Mouse (Mus musculus): ENCODE data around the gene Nol3. TPM values are rescaled to one million over a fixed set of nuclear protein-coding genes. Genes with fewer than 3 reads are reported as not detected.

The Nol3 gene
- total and polyA plus RNA-seq, 2 experiments from 2014 or later: 2.6 to 6.9 TPM

DNA sequence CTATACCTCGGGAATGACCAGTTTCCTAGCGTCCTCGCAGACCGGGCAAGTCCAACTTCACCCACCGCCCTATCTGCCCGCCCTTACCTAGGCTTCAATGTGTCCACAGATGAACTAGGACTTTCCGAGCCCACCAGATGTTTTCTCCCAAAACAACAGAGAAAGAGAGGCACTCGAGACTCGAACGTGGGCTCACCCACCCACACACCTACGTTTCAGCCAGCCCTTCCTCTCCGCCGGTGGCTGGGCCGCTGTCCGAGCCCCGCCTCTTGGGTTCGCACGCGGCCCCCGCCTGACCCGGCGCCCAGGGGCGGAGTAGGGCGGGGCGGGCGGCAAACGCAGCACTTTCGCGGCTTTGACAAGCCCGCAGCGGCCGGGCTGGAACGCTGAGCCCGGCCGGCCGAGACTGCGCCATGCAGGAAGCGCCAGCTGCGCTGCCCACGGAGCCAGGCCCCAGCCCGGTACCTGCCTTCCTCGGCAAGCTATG, 6.4 kb upstream of the Nol3 start, which contains the start of gene Hsf4:
Gene Hsf4, plus strand, starts transcription at position 341 of the 487 bp plus-strand sequence.
- under 1% methylated on average over 42 of the region's 42 CpGs for WGBS
- no peak for DNase-seq (ENCODE audit: low spot score)
- Histone ChIP-seq H3K9me3 (ENCODE audit: low read length) (no peaks in the 10 kb centered on the region), H3K4me3 (ENCODE audit: low read length) (peak within 1 kb of the TSS; percentile 46), H3K4me2 (ENCODE audit: low read depth, low read length) (peak within 1 kb of the TSS; percentile 85), H3K9ac (replicated peaks; ENCODE audit: low read length) (peak within 1 kb of the TSS; percentile 54), H3K36me3 (ENCODE audit: insufficient read depth, low read length) (no peaks in the 10 kb centered on the region), H3K27me3 (ENCODE audit: insufficient read depth, low read length) (peaks cover 45% of the 10 kb centered on the region), H3K27ac (peak within 1 kb of the TSS; percentile 41; the same call in 1 of the 2 replicates), H3K4me1 (ENCODE audit: insufficient read depth, low read length) (peaks cover 17% of the 10 kb centered on the region)
- no peak for ATAC-seq
- no peak for TF ChIP-seq CTCF (IDR thresholded peaks at IDR 0.05; ENCODE audit: low read depth)

DNA sequence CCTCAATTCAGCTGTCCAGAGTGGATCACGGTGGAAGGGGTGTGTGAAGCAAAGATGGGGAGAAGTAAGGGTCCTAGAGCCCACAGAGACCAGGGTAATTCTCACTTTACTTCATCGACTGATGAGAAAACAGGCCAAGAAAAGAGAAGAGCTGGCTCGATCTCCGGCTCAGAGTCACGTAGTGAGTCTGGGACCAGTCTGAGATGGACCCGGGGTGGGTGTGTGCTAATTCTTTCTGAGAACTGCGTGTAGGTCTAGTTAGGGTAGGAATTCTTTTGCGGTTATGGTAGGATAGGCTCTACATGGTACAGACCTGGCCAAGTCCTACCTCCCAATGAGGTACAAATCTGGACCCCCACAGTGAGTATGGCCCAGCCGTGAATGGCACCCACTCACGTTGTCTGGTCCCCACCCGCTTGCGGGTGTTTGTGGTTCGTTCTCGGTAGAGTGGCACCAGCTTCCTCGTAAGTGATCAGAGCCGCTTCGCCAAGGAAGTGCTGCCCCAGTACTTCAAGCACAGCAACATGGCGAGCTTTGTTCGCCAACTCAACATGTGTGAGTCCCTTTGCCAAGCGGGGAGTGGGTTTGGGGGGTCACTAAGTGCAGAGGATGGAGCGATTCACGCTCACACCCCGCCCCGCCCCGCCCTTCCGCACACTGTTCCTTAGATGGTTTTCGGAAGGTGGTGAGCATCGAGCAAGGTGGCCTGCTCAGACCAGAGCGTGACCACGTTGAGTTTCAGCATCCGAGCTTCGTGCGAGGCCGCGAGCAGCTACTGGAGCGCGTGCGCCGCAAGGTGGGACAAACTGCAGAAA, 5.6 kb upstream of the Nol3 start:
- ATAC-seq (no peak), DNase-seq (ENCODE audit: low spot score) (no peak)
- H3K9ac ChIP-seq (replicated peaks; ENCODE audit: low read length): 0 out of 2 replicates have a peak overlapping the region, but pooled peaks have one; percentile 54
- peak overlapping the region; percentile 85 for H3K4me2 ChIP-seq (ENCODE audit: low read depth, low read length)
- 6% methylated on average over 39 of the region's 39 CpGs for WGBS
- H3K36me3 ChIP-seq (ENCODE audit: insufficient read depth, low read length): no peaks in the 10 kb centered on the region
- no peak overlapping the region for H3K27ac ChIP-seq
- H3K27me3 ChIP-seq (ENCODE audit: insufficient read depth, low read length): peaks cover 45% of the 10 kb centered on the region
- H3K9me3 ChIP-seq (ENCODE audit: low read length): no peaks in the 10 kb centered on the region
- peaks cover 17% of the 10 kb centered on the region for H3K4me1 ChIP-seq (ENCODE audit: insufficient read depth, low read length)
- H3K4me3 ChIP-seq (ENCODE audit: low read length): peak overlapping the region; percentile 46
- no peak for TF ChIP-seq CTCF (IDR thresholded peaks at IDR 0.05; ENCODE audit: low read depth)

GRCm38 (mm10) chr8:105270916-105271186, 5.1 kb upstream of the Nol3 start:
- DNase-seq (ENCODE audit: low spot score): no peak
- Histone ChIP-seq H3K4me2 (ENCODE audit: low read depth, low read length) (peak overlapping the region; percentile 85; the same call in 1 of the 2 replicates), H3K36me3 (ENCODE audit: insufficient read depth, low read length) (no peaks in the 10 kb centered on the region), H3K4me1 (ENCODE audit: insufficient read depth, low read length) (peaks cover 17% of the 10 kb centered on the region), H3K9me3 (ENCODE audit: low read length) (no peaks in the 10 kb centered on the region), H3K9ac (replicated peaks; ENCODE audit: low read length) (no peak overlapping the region), H3K27ac (no peak overlapping the region), H3K4me3 (ENCODE audit: low read length) (no peak overlapping the region), H3K27me3 (ENCODE audit: insufficient read depth, low read length) (peaks cover 45% of the 10 kb centered on the region)
- no peak for ATAC-seq
- WGBS: 6% methylated on average over 11 of the region's 11 CpGs
- peak; percentile 8; the same call in 1 of the 2 replicates for TF ChIP-seq CTCF (IDR thresholded peaks at IDR 0.05; ENCODE audit: low read depth)

- TF ChIP-seq CTCF (IDR thresholded peaks at IDR 0.05; ENCODE audit: low read depth): no peak
- DNase-seq (ENCODE audit: low spot score) (no peak), ATAC-seq (no peak)
- no peaks in the 10 kb centered on the region for H3K9me3 ChIP-seq (ENCODE audit: low read length)
- H3K9ac ChIP-seq (replicated peaks; ENCODE audit: low read length): no peak overlapping the region
- H3K27ac ChIP-seq: no peak overlapping the region
- H3K4me2 ChIP-seq (ENCODE audit: low read depth, low read length): peak overlapping the region; percentile 83
- H3K27me3 ChIP-seq (ENCODE audit: insufficient read depth, low read length): peaks cover 28% of the 10 kb centered on the region
- 8% methylated on average over 11 of the region's 11 CpGs for WGBS
- H3K36me3 ChIP-seq (ENCODE audit: insufficient read depth, low read length): no peaks in the 10 kb centered on the region
- H3K4me1 ChIP-seq (ENCODE audit: insufficient read depth, low read length): peaks cover 7% of the 10 kb centered on the region; the same call in 1 of the 2 replicates
- H3K4me3 ChIP-seq (ENCODE audit: low read length): peak overlapping the region; percentile 48; the same call in 1 of the 2 replicates
Observed at GRCm38 (mm10) chr8:105275387-105275786, 553 bp upstream of the Nol3 start.

- peaks cover 5% of the 10 kb centered on the region; the same call in 1 of the 2 replicates for H3K4me1 ChIP-seq (ENCODE audit: insufficient read depth, low read length)
- peak; percentile 63 for DNase-seq (ENCODE audit: low spot score)
- peaks cover 18% of the 10 kb centered on the region for H3K27me3 ChIP-seq (ENCODE audit: insufficient read depth, low read length)
- ATAC-seq: peak; percentile 66
- H3K36me3 ChIP-seq (ENCODE audit: insufficient read depth, low read length): no peaks in the 10 kb centered on the region
- H3K9ac ChIP-seq (replicated peaks; ENCODE audit: low read length): peak overlapping the region; percentile 40; the same call in 1 of the 2 replicates
- H3K4me2 ChIP-seq (ENCODE audit: low read depth, low read length): peak overlapping the region; percentile 83
- H3K9me3 ChIP-seq (ENCODE audit: low read length): no peaks in the 10 kb centered on the region
- TF ChIP-seq CTCF (IDR thresholded peaks at IDR 0.05; ENCODE audit: low read depth): peak; percentile 10; the same call in 1 of the 2 replicates
- peak overlapping the region; percentile 15; the same call in 1 of the 2 replicates for H3K27ac ChIP-seq
- 2% methylated on average over 30 of the region's 30 CpGs for WGBS
- H3K4me3 ChIP-seq (ENCODE audit: low read length): peak overlapping the region; percentile 48
Observed at GRCm38 (mm10) chr8:105276292-105277120, 566 bp downstream of the Nol3 start.

GRCm38 (mm10) chr8:105278911-105279334, 3.0 kb downstream of the Nol3 start:
- Histone ChIP-seq H3K4me2 (ENCODE audit: low read depth, low read length) (peak overlapping the region; percentile 43), H3K9ac (replicated peaks; ENCODE audit: low read length) (0 out of 2 replicates have a peak overlapping the region, but pooled peaks have one; percentile 22), H3K36me3 (ENCODE audit: insufficient read depth, low read length) (no peaks in the 10 kb centered on the region), H3K4me3 (ENCODE audit: low read length) (peak overlapping the region; percentile 19; the same call in 1 of the 2 replicates), H3K4me1 (ENCODE audit: insufficient read depth, low read length) (peaks cover 5% of the 10 kb centered on the region; the same call in 1 of the 2 replicates), H3K27me3 (ENCODE audit: insufficient read depth, low read length) (peaks cover 5% of the 10 kb centered on the region), H3K27ac (no peak overlapping the region), H3K9me3 (ENCODE audit: low read length) (no peaks in the 10 kb centered on the region)
- DNase-seq (ENCODE audit: low spot score) (peak; percentile 84), ATAC-seq (peak; percentile 67)
- 5% methylated on average over 28 of the region's 28 CpGs for WGBS
- peak; percentile 54 for TF ChIP-seq CTCF (IDR thresholded peaks at IDR 0.05; ENCODE audit: low read depth)

Measured in hindbrain, postnatal 0 days (tissue).